Mouse (Mus musculus): ENCODE data around the gene Phlpp1.

Gene Phlpp1

GRCm38 (mm10) chr1:106171241-106172220 lies at the start of gene Phlpp1:
TSS of gene Phlpp1 (plus strand) at chr1:106171752.
- DNase-seq (ENCODE audit: low spot score), result peak; percentile 98

DNA sequence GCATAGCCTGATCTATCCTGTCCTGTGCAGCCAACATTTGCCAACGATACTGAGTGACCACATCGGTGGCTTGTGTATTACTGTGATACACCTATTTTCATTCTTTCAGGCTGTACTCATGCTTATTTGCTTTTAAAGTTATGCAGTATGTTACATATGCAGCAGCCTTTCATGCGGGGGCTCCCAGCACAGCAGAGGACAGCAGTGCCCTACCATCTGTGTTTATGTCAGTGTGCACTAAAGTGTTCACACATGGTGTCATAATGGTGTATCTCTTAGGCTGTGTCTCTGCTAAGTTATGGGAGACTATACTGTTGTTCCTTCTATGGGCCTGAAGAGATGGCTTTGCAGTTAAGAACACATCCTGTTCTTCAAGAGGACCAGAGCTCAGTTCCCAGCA lies 45.0 kb upstream of the Phlpp1 start:
- no peak for DNase-seq (ENCODE audit: low spot score)

GRCm38 (mm10) chr1:106131697-106132349 lies 39.7 kb upstream of the Phlpp1 start:
- DNase-seq (ENCODE audit: low spot score), result no peak

DNA sequence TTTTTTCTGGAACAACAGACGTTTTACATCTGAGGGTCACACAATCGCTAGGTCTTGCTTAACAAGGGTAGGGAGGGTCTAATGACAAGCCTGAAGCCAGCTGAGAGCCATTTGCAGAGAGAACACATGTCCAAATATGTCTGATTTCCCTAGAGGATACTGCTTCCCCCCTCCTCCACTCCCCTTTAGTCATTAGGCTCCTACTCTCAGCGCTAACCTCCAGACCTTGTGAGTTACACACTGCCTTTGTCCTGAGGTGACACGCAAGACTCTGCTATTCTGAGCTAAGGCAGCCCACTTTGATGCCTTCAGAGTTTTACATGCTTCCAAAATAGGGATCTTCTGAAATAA lies 39.2 kb upstream of the Phlpp1 start:
- DNase-seq (ENCODE audit: low spot score), result no peak

DNA sequence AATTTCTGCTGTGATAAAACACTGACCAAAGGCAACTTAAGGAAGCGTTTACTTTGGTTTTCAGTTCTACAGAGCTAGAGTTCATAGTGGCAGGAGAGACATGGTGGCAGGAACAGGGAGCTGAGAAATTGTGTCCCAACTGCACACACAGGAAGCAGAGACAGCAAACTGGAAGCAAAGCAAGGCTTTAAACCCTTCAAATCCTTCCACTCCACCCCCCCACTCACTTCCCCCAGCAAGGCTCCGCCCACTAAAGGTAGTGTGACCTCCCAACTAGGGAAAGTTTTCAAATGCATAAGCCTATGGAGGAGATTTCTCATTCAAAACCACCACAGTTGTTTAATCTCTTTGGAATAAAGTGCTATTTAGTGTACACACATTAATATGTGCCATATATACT lies 32.9 kb upstream of the Phlpp1 start:
- no peak for DNase-seq (ENCODE audit: low spot score)

DNA sequence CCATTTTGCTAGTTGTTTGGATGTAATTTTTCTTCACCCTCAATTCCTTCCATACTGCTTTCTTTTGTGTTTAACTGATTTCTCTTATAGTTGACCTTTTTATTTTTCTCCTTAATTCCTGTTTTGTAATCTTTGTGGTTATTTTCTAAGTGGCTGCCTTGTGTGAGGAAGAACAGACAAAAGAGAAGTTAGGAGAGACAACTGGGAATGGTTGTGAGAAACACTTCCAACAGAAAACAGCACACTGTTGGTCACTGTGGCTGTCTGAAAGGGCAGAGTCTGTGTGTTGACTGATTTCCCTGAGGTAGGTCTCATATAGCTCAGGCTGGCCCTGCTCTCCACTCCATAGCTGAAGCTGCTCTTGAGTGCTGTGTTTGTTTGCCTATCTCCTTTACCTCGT lies 32.4 kb upstream of the Phlpp1 start:
- DNase-seq (ENCODE audit: low spot score), result no peak

DNA sequence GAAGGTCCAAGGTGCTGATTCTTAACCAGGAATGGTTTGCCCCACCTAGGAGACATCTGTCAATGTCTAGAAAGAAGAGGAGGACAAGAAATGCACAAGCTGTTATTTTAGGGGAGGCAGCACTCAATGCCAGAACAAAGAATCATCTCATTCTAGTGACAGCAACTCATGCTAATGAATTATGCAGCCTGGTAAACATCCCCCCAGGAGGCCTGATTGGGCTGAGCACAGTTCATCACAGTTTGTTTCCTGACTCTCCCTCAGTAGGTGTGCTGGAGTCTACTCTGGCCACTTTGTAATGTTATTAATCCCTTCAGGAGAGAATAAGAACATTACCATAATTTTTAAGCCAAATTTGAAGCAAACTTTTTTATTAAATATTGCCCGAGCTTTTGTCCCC lies 29.5 kb upstream of the Phlpp1 start:
- no peak for DNase-seq (ENCODE audit: low spot score)

DNA sequence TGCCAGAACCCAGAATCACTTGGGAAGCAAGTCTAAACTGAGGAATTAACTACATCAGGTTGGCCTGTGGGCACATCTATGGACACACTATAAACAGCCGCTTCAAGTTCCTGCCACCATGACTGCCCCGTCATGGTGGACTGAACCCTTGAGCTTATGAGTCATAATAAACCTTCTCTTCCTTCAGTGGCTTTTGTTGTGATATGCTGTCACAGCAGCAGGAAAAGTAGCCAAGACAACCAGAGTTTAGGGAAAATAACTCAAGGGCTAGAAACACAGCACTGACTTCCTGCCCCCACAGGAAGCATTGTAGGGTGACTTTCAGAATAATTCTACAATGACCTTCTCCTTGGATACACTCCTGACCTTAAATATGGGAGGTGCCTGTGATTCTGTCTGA lies 27.0 kb upstream of the Phlpp1 start:
- no peak for DNase-seq (ENCODE audit: low spot score)

DNA sequence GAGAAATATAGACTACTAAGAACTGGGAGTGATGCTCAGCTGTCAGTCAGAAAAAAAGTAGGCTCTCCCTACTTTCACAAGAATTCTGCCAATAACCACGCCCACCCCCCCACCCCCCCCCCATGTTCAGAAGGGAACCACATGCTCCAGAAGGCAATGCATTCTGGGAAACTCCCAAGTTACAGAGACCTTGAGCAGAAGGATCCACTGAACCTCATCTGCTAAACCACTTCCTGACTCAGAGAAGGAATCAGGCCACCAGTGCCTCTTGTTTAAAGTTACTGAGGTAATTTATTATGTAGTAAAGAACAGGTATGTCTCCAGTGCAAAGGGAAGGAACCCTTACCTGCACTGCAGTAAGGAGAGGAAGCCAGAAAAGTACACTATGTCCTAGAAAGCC lies 26.5 kb upstream of the Phlpp1 start:
- no peak for DNase-seq (ENCODE audit: low spot score)

- no peak for DNase-seq (ENCODE audit: low spot score)
These were observed 25.9 kb upstream of the Phlpp1 start for GRCm38 (mm10) chr1:106145565-106146190.

GRCm38 (mm10) chr1:106148386-106149380 lies 22.9 kb upstream of the Phlpp1 start:
- DNase-seq (ENCODE audit: low spot score), result no peak

GRCm38 (mm10) chr1:106151846-106152245 lies 19.7 kb upstream of the Phlpp1 start:
- DNase-seq (ENCODE audit: low spot score), result peak; percentile 38

DNA sequence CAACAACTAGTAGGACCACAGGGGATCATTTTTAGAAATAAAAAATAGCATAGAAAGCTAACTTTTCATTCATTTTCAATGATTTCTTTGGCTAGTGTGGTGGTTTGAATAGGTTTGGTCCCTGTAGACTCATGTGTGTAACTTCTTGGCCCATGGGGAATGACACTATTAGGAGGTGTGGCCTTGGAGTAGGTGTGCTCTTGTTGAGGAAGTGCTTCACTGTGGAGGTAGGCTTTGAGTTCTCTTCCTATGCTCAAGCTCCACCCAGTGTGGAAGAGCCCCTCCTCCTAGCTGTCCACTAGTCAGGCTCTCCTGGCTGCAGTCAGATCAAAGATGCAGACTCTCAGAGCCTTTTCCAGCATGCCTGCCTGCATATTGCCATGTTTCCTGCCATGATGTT lies 18.8 kb upstream of the Phlpp1 start:
- DNase-seq (ENCODE audit: low spot score), result no peak

GRCm38 (mm10) chr1:106154590-106154989 lies 17.0 kb upstream of the Phlpp1 start:
- DNase-seq (ENCODE audit: low spot score), result no peak

DNA sequence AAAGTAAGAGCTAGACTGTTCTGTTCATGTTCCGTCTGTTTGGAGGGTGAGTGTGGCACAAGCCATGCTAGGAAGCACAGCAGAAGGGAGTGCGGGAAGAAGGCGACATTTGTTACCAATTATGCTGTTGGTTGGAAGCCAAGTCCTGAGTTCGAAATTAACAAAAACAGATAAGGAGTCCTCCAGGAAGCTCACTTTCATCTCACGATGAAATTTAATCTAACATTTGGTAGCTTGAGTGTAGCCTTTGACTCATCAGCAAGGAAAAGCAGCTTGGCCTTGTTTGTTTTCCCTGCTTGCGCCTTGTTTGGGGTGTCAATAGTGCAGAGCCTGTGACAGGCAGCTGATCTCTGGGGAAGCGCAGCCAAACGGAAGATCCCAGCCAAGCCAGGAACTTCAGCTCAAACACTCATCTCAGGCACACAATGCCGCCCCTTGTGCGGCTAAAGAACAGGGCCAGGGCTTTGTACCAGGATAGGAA lies 16.4 kb upstream of the Phlpp1 start:
- DNase-seq (ENCODE audit: low spot score), result no peak

- DNase-seq (ENCODE audit: low spot score), result no peak
These were observed 15.8 kb upstream of the Phlpp1 start for GRCm38 (mm10) chr1:106155702-106156101.

DNA sequence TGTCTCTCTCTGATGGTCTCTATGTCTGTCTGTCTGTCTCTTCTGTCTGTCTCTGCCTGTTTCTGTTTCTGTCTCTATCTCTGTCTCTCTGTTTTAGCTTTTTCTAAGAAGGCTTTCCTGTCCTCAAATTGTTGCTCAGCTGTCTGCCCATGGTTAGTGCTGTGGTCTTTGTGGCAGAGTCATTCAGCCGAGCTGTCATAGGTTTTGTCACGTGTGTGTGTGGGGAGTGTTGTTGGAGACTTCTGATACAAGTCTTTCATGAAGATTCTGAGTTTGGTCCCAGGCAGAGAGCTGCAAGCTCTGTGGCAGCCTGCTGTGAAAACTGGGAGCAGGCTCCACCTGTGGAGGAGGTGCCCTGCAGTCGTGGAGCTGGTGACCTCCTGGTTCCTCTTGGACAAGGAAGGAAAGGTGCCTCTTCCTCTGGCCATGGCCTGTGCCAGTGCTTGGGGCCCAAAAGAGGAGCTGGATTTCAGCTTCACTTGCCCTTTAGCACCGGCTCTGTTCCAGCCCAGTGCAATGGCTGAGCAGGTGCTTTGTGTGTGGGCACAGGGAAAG lies 13.5 kb upstream of the Phlpp1 start:
- no peak for DNase-seq (ENCODE audit: low spot score)

- DNase-seq (ENCODE audit: low spot score), result no peak
These were observed 11.9 kb upstream of the Phlpp1 start for GRCm38 (mm10) chr1:106159667-106160066.

DNA sequence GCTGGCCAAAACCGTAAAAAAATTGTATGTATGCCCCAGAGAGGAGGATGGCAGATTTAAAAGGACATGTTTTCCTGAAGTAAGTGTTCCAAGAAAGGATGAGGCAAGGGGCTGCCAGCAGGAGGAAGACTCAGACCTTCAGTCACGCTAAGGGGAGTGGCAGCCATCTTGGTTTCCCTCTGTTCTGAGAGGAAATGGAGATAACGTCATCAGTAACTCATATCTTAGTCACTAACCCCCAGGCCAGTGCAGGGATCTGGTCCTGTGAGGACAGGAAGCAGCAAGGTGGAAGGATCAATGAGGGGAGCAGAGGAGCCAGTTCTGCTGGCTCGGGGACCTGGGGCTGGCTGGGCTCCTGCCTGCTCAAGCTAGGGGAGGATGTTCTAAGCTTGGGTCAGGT lies 10.6 kb upstream of the Phlpp1 start:
- DNase-seq (ENCODE audit: low spot score), result no peak

GRCm38 (mm10) chr1:106162581-106162980 lies 9.0 kb upstream of the Phlpp1 start:
- DNase-seq (ENCODE audit: low spot score), result no peak

GRCm38 (mm10) chr1:106163401-106163800 lies 8.2 kb upstream of the Phlpp1 start:
- DNase-seq (ENCODE audit: low spot score), result no peak
